Mouse (Mus musculus) spleen, postnatal 36 days (tissue): Measurements from ENCODE around the gene Lnpep.
"Not testable (repeated sequence)": the region's sequence is repeated elsewhere in the genome, so short reads cannot be mapped to it uniquely, and the experiment has no call there.

Experiments
- DNase-seq, 2 experiments: peaks; one replicate each; pipeline ENCODE4 v3.0.0; 2022; ENCODE audit warnings: low spot score in 2 of 2, mixed read lengths in 1 of 2

Lnpep gene

DNA sequence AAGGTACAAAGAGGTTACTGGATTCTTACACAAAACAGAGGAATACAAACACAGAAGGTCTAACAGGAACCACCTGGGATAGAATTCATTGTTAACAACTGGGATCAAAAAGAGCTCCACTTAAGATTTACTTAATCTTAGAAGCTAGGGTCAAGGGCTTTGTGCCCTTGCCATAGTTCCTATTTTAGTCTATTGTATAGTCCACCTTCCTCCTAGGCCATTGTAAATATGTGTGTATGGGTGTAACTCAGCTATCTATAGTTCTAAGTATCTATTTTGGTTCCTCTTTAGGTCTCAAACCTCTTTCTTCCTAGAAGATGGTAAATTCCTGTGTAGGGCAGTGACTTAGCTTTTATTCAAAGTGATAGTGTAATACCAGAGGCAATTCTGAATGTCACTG lies 128.6 kb downstream of the Lnpep start:
- not testable (repeated sequence) for DNase-seq

DNA sequence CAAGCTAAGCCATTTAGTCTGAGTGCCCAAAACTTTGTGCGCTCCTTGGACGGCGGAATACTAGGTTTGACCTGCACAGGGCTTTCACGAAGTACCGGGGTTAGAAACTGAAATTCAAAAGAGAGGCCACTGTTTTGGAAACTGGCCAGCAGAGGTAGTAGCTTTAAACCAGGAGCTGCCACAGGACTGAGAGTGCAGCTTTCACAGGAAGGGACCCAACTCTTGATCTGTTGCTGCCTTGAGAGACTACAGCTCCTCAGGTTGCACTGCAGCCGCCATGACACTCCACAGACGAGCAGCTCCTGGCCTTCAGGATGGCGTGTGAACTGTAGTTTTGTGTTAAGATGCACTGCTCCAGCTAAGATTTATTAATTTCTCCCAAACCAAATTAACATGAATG lies 132.7 kb downstream of the Lnpep start:
- DNase-seq: no peak

DNA sequence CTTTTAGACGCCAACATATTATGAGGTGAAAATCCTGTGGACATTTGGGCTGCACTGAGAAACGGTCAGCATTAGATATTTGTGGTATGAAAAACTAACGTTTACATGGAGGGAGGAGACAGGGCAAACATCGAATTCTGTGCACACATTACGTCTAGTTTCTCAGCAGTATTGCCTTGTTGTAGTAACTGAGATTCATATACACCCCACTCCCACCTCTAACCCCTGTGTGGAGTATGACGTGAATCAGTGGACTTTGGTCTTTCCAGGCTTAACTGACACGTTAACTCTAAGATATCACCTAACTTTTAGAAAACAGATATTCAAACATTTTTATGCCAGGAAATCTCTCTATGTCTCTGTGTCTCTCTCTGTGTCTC lies 133.2 kb downstream of the Lnpep start:
- DNase-seq: no peak

DNA sequence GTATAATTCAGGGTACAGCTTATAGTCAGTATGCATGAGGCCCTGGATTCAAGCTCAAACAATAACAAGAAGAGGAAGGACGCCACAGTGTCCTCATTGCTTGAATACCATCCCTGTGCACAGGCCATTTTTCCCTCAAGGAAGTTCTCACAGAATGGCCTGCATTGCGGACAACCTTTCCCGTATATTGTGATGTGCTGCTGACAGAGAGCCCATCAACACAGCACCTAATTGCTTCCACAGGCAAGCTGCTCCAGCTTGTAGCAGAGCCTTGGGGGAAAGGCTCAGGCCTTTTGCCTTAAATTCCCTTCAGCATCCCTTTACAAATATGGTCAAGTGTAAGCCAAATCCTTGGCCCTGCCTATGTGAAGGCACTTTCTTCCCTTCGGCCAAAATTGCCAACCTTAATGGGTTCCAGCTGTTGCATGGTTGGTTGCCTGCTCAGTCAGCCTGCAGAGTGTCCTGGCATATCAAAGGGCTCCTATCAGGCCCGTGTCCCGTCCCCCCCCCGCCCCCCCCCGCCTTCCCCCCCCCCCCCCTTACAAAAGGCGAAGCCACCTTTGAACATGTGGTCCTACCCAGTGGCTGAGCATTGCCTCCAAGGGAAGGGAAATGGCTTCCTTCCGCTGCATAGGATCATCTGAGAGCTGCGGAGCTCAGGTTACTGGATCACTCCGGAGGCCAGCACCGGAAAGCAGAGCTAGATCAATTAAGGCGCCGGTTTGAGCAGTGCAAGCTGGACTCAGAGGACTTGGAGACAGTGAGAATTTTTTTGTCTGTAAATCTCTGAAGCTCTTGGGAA lies 133.8 kb downstream of the Lnpep start:
- no peak for DNase-seq

DNA sequence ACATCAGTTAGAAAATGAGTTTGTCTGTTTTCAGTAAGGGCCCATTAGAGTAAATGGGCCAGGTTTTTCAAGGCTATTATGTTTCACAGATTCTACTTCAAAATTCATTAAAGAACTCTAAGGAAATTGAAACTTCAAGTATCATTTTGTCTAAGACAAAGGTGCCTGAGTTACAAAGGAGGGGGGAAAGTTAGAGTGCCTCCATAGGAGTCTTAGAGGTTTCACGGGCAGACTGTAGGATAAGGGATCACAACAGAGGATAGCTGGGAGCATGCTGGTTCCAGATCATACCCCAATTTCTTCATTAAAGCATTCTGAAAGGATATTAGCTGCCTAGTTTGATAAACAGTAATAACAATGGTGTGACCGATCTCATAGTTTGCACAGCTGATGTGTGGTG lies 139.1 kb downstream of the Lnpep start:
- DNase-seq: no peak
